In the genomic region with DNA sequence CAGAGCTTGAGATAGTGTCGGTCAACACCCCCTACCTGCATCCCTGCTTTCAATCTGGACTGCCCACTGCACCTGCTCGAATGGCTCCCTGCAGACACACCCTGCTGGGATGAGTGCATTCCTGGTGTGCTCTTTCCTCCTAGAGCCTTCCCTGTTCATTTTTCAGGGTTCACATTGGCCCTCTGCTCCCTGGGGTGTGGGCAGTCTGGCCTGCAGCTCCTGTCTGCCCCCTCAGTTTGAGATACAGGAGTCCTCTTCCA, we compare ENCODE assay signal across 10 mouse cellular contexts. TPM values are rescaled to one million over a fixed set of nuclear protein-coding genes. Genes with fewer than 3 reads are reported as not detected.
DNase-seq lines count a peak whose midpoint lies in the region; ATAC-seq and TF ChIP-seq lines count a peak whose summit lies in the region.
"Had no signal": no experiment of that assay in that cellular context is flagged by ENCODE, and none has a peak within 500 bp of the region (broad histone marks: within the 10 kb centered on the region; RNA-seq: fewer than 3 reads in every experiment).

No protein-coding gene starts in this region.

- H3K27ac ChIP-seq in liver, embryonic 13.5 days, result no peak overlapping the region
- H3K27ac ChIP-seq in stomach, postnatal 0 days (replicated peaks), result no peak overlapping the region

- peak overlapping the region; percentile 68 for H3K4me3 ChIP-seq in erythroblast, embryonic 14.5 days (replicated peaks)
- H3K4me3 ChIP-seq in megakaryocyte, embryonic 14.5 days (replicated peaks), result peak overlapping the region; percentile 92
- peak overlapping the region; percentile 74 for H3K4me3 ChIP-seq in liver, embryonic 13.5 days (replicated peaks)
- no peak overlapping the region for H3K4me3 ChIP-seq in stomach, postnatal 0 days (ENCODE audit: low read depth, low read length)

- H3K4me1 ChIP-seq in erythroblast, embryonic 14.5 days (ENCODE audit: control insufficient read depth), result peaks cover 33% of the 10 kb centered on the region
- peaks cover 29% of the 10 kb centered on the region for H3K4me1 ChIP-seq in megakaryocyte, embryonic 14.5 days
- peaks cover 28% of the 10 kb centered on the region for H3K4me1 ChIP-seq in liver, embryonic 13.5 days (replicated peaks)
- H3K4me1 ChIP-seq in stomach, postnatal 0 days (replicated peaks; ENCODE audit: control insufficient read depth, insufficient read depth), result 0 out of 2 replicates have a peak, but pooled peaks cover 2% of the 10 kb centered on the region

- H3K4me2 ChIP-seq in liver, embryonic 13.5 days, result peak overlapping the region; percentile 90
- peak overlapping the region; percentile 99 for H3K4me2 ChIP-seq in stomach, postnatal 0 days (replicated peaks; ENCODE audit: low read depth)

- DNase-seq in liver, embryonic 13.5 days, result no peak
- no peak for DNase-seq in stomach, postnatal 0 days (ENCODE audit: low spot score)
- no peak for DNase-seq in spleen, postnatal 36 days (ENCODE audit: low spot score in 2 of 2)
- DNase-seq: kidney, adult 18-20 months; lung, adult 2 months had no signal

- peaks cover 28% of the 10 kb centered on the region for H3K36me3 ChIP-seq in erythroblast, embryonic 14.5 days (ENCODE audit: control insufficient read depth)
- H3K36me3 ChIP-seq in megakaryocyte, embryonic 14.5 days (replicated peaks; ENCODE audit: low read length), result peaks cover 7% of the 10 kb centered on the region
- H3K36me3 ChIP-seq in liver, embryonic 13.5 days, result peaks cover 17% of the 10 kb centered on the region; the same call in 1 of the 2 replicates
- H3K36me3 ChIP-seq in stomach, postnatal 0 days (ENCODE audit: control insufficient read depth, insufficient read depth, low read length), result no peaks in the 10 kb centered on the region

- no peak for TF ChIP-seq EP300 in stomach, postnatal 0 days (optimal IDR thresholded peaks at IDR 0.05)

- no peak for ATAC-seq in erythroblast, adult 5-6 weeks (replicated peaks; ENCODE audit: low FRiP score, poor library complexity, severe bottlenecking)
- ATAC-seq in megakaryocyte, adult 5-6 weeks (ENCODE audit: poor library complexity, severe bottlenecking), result no peak
- no peak for ATAC-seq in liver, embryonic 13.5 days (ENCODE audit: low read depth)
- no peak; the same call in 1 of the 2 replicates for ATAC-seq in stomach, postnatal 0 days (ENCODE audit: low FRiP score, low TSS enrichment)
- ATAC-seq in megakaryocyte progenitor cell, adult 5-6 weeks (replicated peaks; ENCODE audit: poor library complexity), result no peak

- H3K27me3 ChIP-seq in erythroblast, embryonic 14.5 days (ENCODE audit: control insufficient read depth), result peaks cover 47% of the 10 kb centered on the region
- H3K27me3 ChIP-seq in megakaryocyte, embryonic 14.5 days (replicated peaks), result peaks cover 83% of the 10 kb centered on the region
- H3K27me3 ChIP-seq in liver, embryonic 13.5 days, result peaks cover 39% of the 10 kb centered on the region
- no peaks in the 10 kb centered on the region for H3K27me3 ChIP-seq in stomach, postnatal 0 days (ENCODE audit: control insufficient read depth, insufficient read depth, low read length)

- no peak for TF ChIP-seq CTCF in stomach, postnatal 0 days (IDR thresholded peaks at IDR 0.05; ENCODE audit: low read depth)

- WGBS in liver, embryonic 13.5 days (ENCODE audit: insufficient replicate concordance), result 19% methylated on average over 2 of the region's 2 CpGs
- WGBS in stomach, postnatal 0 days, result 22% methylated on average over 2 of the region's 2 CpGs

- H3K9me3 ChIP-seq in erythroblast, embryonic 14.5 days (ENCODE audit: control insufficient read depth, low read length), result no peaks in the 10 kb centered on the region
- peaks cover 8% of the 10 kb centered on the region; the same call in 1 of the 2 replicates for H3K9me3 ChIP-seq in megakaryocyte, embryonic 14.5 days
- H3K9me3 ChIP-seq in liver, embryonic 13.5 days (replicated peaks), result no peaks in the 10 kb centered on the region
- no peaks in the 10 kb centered on the region for H3K9me3 ChIP-seq in stomach, postnatal 0 days (ENCODE audit: control insufficient read depth, low read length)

- peak overlapping the region; percentile 78; the same call in 1 of the 2 replicates for H3K9ac ChIP-seq in liver, embryonic 13.5 days
- no peak overlapping the region for H3K9ac ChIP-seq in stomach, postnatal 0 days (ENCODE audit: low read length)

RNA-seq across cellular contexts. Expression of gene Phf19, which starts 0.9 kb away (rescaled TPM):
- polyA plus RNA-seq in erythroblast, embryonic 14.5 days (2012), result 1.8 and 2.1 TPM in 2 replicates
- 1.7 and 1.9 TPM in 2 replicates for total RNA-seq in erythroblast, adult 5-6 weeks (2015; ENCODE audit: low replicate concordance)
- total RNA-seq in erythroblast, adult 5-6 weeks (2017; ENCODE audit: low replicate concordance), result 0.42 and 1.9 TPM in 2 replicates
- polyA plus RNA-seq in megakaryocyte, embryonic 14.5 days (2012; ENCODE audit: insufficient read depth, low replicate concordance), result 1.2 TPM in 1 of 2 replicates, not detected in the other
- 7.2 and 9.8 TPM in 2 replicates for total RNA-seq in megakaryocyte, adult 5-6 weeks (2015)
- total RNA-seq in megakaryocyte, adult 5-6 weeks (2017), result 6.4 and 14.0 TPM in 2 replicates
- 2.3 and 3.0 TPM in 2 replicates for polyA plus RNA-seq in liver, embryonic 13.5 days (2015; fragmentation: Nextera tagmentation; extraction: Ambion mirVana)
- polyA plus RNA-seq in stomach, postnatal 0 days (2015; fragmentation: Nextera tagmentation; extraction: Ambion mirVana), result 3.5 and 3.7 TPM in 2 replicates
- 6.9 and 8.8 TPM in 2 replicates for total RNA-seq in megakaryocyte progenitor cell, adult 5-6 weeks (2015)
- 6.5 and 10.0 TPM in 2 replicates for total RNA-seq in megakaryocyte progenitor cell, adult 5-6 weeks (2017)

RNA-seq across cellular contexts. Expression of gene Psmd5, which starts 40.0 kb away (rescaled TPM):
- 0.80 and 1.2 TPM in 2 replicates for polyA plus RNA-seq in erythroblast, embryonic 14.5 days (2012)
- 18.0 and 64.0 TPM in 2 replicates for total RNA-seq in erythroblast, adult 5-6 weeks (2015; ENCODE audit: low replicate concordance)
- 11.8 and 25.0 TPM in 2 replicates for total RNA-seq in erythroblast, adult 5-6 weeks (2017; ENCODE audit: low replicate concordance)
- polyA plus RNA-seq in megakaryocyte, embryonic 14.5 days (2012; ENCODE audit: insufficient read depth, low replicate concordance), result 2.9 and 3.4 TPM in 2 replicates
- 40.2 and 51.6 TPM in 2 replicates for total RNA-seq in megakaryocyte, adult 5-6 weeks (2015)
- 17.1 and 17.8 TPM in 2 replicates for total RNA-seq in megakaryocyte, adult 5-6 weeks (2017)
- polyA plus RNA-seq in liver, embryonic 13.5 days (2015; fragmentation: Nextera tagmentation; extraction: Ambion mirVana), result 93.6 and 106 TPM in 2 replicates
- 55.5 and 55.9 TPM in 2 replicates for polyA plus RNA-seq in stomach, postnatal 0 days (2015; fragmentation: Nextera tagmentation; extraction: Ambion mirVana)
- 81.7 and 88.9 TPM in 2 replicates for total RNA-seq in megakaryocyte progenitor cell, adult 5-6 weeks (2015)
- 27.5 and 33.9 TPM in 2 replicates for total RNA-seq in megakaryocyte progenitor cell, adult 5-6 weeks (2017)

RNA-seq across cellular contexts. Expression of gene Cutal, which starts 40.6 kb away (rescaled TPM):
- not detected in 2 replicates for polyA plus RNA-seq in erythroblast, embryonic 14.5 days (2012)
- not detected in 2 replicates for total RNA-seq in erythroblast, adult 5-6 weeks (2015; ENCODE audit: low replicate concordance)
- not detected in 2 replicates for total RNA-seq in erythroblast, adult 5-6 weeks (2017; ENCODE audit: low replicate concordance)
- polyA plus RNA-seq in megakaryocyte, embryonic 14.5 days (2012; ENCODE audit: insufficient read depth, low replicate concordance), result not detected in 2 replicates
- not detected in 2 replicates for total RNA-seq in megakaryocyte, adult 5-6 weeks (2015)
- not detected in 2 replicates for total RNA-seq in megakaryocyte, adult 5-6 weeks (2017)
- polyA plus RNA-seq in liver, embryonic 13.5 days (2015; fragmentation: Nextera tagmentation; extraction: Ambion mirVana), result 3.4 and 4.4 TPM in 2 replicates
- polyA plus RNA-seq in stomach, postnatal 0 days (2015; fragmentation: Nextera tagmentation; extraction: Ambion mirVana), result 0.55 and 0.81 TPM in 2 replicates
- total RNA-seq in megakaryocyte progenitor cell, adult 5-6 weeks (2015), result not detected in 2 replicates
- not detected in 2 replicates for total RNA-seq in megakaryocyte progenitor cell, adult 5-6 weeks (2017)

RNA-seq across cellular contexts. Expression of gene Traf1, which starts 46.8 kb away (rescaled TPM):
- polyA plus RNA-seq in erythroblast, embryonic 14.5 days (2012), result not detected in 2 replicates
- total RNA-seq in erythroblast, adult 5-6 weeks (2015; ENCODE audit: low replicate concordance), result 0.63 TPM in 1 of 2 replicates, not detected in the other
- total RNA-seq in erythroblast, adult 5-6 weeks (2017; ENCODE audit: low replicate concordance), result 0.43 TPM in 1 of 2 replicates, not detected in the other
- 0.44 TPM in 1 of 2 replicates, not detected in the other for polyA plus RNA-seq in megakaryocyte, embryonic 14.5 days (2012; ENCODE audit: insufficient read depth, low replicate concordance)
- total RNA-seq in megakaryocyte, adult 5-6 weeks (2015), result 1.5 and 3.1 TPM in 2 replicates
- 2.5 and 3.2 TPM in 2 replicates for total RNA-seq in megakaryocyte, adult 5-6 weeks (2017)
- 0.14 and 0.15 TPM in 2 replicates for polyA plus RNA-seq in liver, embryonic 13.5 days (2015; fragmentation: Nextera tagmentation; extraction: Ambion mirVana)
- polyA plus RNA-seq in stomach, postnatal 0 days (2015; fragmentation: Nextera tagmentation; extraction: Ambion mirVana), result 1.7 and 2.2 TPM in 2 replicates
- total RNA-seq in megakaryocyte progenitor cell, adult 5-6 weeks (2015), result 1.3 and 1.4 TPM in 2 replicates
- total RNA-seq in megakaryocyte progenitor cell, adult 5-6 weeks (2017), result 0.61 TPM in 1 of 2 replicates, not detected in the other

Comparison
In these comparisons a context has a peak if more than half of its experiments do, and no peak if none do; other contexts are left out.
1. RNA of gene Psmd5, which starts 40.0 kb away (polyA plus RNA-seq): 93.6 to 106 TPM in liver, embryonic 13.5 days and 55.5 to 55.9 TPM in stomach, postnatal 0 days; 2.9 to 3.4 TPM in megakaryocyte, embryonic 14.5 days and 0.80 to 1.2 TPM in erythroblast, embryonic 14.5 days; every median in the first group is over 10 times any median in the second.